Mouse (Mus musculus): ENCODE measurements around the gene Ssh1. TPM values are rescaled to one million over a fixed set of nuclear protein-coding genes. Genes with fewer than 3 reads are reported as not detected.
A peak's percentile ranks its signal among the peaks of the same experiment; 100 is the strongest.

The Ssh1 gene
- total RNA-seq, 2 experiments from 2014 or later: 20.7 to 31.8 TPM

DNA sequence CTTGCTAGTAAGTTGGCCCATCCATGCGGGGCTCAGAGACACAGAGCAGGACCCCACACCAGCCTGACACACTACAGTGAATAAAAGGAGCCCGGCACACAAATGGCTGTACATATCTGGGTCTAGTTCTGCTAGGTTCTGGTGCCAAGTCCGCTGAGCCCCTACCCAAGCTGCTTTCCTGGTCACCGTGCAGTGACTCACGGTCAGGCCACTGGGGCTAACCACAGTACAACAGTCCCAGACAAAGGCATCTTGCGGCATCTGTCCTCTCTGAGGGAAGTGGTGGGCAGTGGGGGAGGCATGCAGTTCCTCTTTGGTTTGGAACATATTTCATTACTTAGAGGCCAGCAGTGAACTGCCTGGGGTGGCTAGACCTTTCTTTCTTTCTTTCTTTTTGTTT is 48.6 kb downstream of the Ssh1 start:
- intact Hi-C loops (cut with DNase I): no loop called here
- DNase-seq (ENCODE audit: extremely low spot score in 1 of 2, low spot score in 2 of 2): no peak

DNA sequence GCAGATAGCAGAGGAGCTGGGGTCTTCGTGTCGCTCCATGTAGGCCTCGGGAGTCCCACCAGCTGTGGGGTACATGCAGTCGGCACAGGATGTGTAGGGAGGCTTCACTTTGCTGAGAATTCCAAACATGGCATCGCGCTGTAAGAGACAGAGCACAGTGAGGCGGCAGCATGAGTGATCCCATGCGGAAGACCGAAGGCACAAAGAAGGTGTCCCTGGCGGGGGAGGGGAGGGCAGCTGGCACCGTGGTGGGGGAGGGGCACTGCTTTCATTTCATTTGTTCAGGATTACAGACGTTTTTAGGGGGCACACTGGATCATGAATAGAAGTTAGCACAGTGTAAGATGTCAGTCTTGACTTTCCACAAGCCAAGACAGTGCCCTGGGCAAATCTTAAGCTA is 50.4 kb downstream of the Ssh1 start:
- intact Hi-C loops (cut with DNase I): no loop called here
- DNase-seq (ENCODE audit: extremely low spot score in 1 of 2, low spot score in 2 of 2): no peak

DNA sequence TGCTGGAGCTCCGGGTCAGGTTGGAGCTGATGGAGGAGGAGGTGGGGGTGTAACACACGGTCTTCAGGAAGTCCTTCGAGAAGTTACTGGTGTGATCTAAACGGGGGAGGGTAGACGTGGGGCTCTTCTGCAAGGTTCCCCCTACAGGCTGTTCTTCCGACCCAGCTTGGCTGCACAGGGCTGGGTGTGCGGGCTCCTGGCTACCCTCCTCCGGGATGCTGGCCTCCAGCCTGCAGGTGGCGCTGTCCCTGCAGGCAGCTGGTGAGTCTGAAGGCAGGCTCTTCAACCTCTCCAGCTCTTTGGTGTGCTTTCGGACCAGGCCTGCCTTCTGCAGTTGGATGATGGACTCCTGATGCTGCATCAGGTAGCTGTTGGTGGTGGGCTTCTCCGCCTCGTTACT is 51.1 kb downstream of the Ssh1 start:
- intact Hi-C loops (cut with DNase I): no loop called here

DNA sequence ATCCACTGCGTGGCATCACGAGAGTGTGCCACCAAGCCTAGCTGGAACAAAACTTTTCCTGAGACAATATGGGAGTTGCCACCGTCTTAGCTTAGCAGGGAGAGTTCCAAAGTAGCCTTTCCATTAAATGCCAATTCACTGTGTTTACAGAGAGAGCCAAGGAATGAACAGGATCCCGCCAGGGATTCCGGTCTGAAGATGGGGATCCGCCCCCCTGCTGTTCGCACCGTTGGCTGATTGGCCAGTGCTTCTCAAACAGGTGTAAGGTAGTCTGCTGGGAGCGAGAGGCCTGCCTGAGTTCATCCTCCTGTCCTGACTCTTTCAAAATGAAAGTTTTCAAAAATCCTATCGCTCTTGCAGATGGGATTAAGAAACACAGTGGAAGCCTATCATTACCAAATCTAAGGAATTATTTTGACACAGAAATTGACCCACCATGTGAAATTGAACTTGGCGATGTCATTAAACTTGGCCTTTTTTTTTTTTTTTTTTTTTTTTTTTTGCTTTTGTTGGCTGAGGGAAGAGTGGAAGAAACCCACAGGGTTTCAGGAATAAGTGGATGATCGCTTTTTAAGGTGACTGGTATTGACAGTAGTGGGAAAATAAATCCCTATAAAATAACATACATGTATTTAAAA is 54.3 kb downstream of the Ssh1 start:
- intact Hi-C loops (cut with DNase I): no loop called here
- no peak for DNase-seq (ENCODE audit: extremely low spot score in 1 of 2, low spot score in 2 of 2)

More for the DNA sequence above, 51.1 kb downstream of the Ssh1 start:
- DNase-seq (ENCODE audit: extremely low spot score in 1 of 2, low spot score in 2 of 2): peak in 1 of 2 experiments; percentile 61

DNA sequence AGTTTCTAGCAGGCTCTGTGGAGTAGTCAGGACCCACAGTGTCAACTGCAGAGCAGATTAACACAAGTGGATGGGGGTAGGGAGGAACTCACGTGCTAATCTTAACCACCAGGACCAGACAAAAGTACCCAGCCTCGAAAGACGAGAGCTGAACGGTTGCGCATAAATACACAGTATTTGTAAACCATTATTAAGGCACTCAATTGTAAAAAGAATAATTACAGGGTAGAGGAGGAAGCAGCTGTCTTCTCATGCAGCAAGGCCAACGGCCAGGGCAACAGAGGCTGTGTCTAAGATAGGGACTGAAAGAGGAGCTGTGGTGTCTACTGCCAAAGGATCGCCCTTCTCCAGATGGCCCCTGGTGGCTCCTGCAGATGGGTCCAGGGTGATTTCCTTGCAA is 56.0 kb downstream of the Ssh1 start:
- DNase-seq (ENCODE audit: extremely low spot score in 1 of 2, low spot score in 2 of 2): no peak
- intact Hi-C loops (cut with DNase I): no loop called here

DNA sequence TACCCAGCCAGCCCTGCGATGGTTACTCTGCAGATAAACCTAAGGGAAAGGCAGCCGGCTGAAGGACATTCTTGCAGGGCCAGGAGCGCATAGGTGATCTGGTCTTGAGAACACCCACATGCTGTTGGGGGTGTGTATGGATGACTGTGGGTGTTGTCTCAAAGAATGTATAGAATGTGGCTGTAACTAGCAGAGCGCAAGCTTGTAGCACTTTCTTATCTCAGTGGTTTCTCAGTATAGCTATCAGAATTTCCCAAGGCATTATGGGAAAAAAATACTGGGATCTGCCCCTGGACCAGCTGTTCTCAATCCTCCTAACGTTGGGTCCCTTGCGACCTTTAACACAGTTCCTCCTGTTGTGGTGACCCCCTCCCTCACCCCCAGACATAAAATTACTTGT is 59.8 kb downstream of the Ssh1 start:
- no peak for DNase-seq (ENCODE audit: extremely low spot score in 1 of 2, low spot score in 2 of 2)
- intact Hi-C loops (cut with DNase I): no loop called here

DNA sequence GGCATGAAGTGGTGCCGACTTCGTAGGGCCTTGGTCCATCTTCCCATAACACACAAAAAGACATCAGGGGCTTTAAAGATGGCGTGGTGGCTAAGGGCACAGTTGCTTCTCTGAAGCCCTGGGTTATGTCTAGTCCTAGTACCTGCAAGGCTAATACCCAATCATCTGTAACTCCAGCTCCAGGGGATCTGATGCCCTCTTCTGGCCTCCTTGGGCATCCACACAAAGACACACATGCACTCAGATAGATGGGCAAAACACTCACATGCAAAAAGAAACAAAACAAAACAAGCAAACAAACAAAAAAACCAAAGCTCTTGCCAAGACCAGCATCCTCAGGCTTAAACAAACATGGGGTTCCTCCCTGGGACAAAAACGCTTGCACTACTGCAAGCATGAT is 60.2 kb downstream of the Ssh1 start:
- intact Hi-C loops (cut with DNase I): no loop called here
- DNase-seq (ENCODE audit: extremely low spot score in 1 of 2, low spot score in 2 of 2): no peak

DNA sequence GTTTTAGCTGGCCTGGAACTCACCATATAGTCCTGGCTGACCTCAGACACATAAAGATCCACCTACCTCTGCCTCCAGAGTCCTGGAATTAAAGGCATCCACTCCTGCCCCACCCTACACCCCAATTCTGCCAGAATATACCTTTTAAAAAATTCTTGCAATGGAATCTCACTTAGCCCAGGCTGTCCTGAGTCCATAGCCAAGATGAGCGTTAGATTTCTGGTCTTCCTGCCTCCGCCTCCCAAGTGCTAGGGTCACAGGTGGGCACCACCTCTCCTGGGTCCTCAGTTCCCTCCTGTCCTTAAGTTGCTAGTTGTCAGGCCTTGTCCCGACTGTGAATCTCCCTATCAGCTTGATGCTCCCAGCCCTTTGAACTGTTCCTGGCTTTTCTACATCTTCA is 61.4 kb downstream of the Ssh1 start:
- no peak for DNase-seq (ENCODE audit: extremely low spot score in 1 of 2, low spot score in 2 of 2)
- intact Hi-C loops (cut with DNase I): no loop called here

DNA sequence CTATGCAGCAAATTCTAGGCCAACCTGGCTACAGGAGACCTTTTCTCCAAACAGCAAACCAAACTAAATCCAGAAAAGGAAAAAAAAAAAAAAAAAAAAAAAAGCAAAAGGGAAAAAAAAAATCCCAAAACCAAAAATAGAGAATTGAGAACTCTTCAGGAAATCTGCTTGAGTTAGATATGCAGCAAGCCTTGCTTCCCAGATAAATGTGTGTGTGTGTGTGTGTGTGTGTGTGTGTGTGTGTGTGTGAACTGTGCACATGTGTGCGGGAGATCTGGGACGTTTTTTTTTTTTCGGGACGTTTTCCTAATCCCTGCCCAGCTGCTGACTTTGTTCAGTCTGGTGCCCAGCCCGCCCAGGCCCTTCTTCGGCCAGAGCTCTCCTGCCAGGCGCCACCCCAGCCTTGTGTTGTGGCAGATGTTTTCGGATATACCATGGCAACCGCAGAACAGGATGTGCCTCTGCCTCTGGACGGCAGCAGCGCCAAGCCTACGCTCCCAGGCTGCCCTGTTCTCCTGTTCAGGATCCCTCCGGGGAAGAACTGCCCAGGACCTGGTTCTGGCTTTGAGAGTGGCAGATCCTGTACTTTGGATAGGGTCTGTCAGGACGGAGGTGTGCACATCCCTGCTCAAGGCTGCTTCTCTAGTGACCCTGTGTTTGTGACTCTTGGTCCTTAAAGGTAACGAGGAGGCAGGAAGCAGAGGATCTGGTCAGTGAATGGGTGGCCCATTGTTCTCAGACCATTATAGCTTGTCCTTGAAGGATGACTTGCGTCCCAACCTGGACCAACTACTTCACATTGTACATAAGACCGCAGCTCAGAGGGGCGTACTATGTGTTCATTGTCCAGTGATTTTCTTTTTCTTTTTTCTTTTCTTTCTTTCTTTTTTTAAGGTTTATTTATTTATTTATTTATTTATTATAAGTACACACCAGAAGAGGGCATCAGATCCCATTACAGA is 62.8 kb downstream of the Ssh1 start:
- DNase-seq (ENCODE audit: extremely low spot score in 1 of 2, low spot score in 2 of 2): peak in 1 of 2 experiments; percentile 69
- intact Hi-C loops (cut with DNase I): no loop called here

DNA sequence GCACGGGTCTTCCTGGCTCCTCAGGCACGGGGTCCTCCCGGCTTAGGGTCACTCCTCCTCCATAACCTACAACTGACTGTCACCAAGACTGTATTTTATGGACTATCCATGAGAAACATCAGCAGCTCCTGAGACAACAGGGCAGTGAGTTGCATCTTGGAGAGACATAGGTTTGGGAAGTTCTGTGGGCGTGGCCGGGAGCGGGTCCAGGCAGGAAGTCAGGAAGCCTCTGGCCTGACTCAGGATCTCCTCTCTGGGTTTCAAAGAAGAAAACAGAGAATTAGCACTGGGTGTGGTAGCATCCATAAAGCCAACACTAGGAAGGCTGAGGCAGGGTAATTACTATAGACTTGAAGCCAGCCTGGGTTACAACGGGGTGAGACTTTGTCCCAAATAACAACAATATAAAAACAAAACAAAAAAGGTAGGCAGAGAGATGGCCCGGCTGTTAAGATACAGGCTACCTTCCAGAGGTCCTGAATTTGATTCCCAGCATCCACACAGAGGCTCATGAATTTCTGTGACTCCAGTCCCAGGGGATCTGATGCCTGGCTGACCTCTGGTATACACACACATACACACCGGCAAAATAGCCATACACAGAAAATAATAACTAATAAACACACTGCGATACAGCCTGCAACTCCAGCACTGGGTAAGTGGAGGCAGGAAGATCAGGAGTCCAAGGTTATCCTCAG is 63.6 kb downstream of the Ssh1 start:
- peak in 1 of 2 experiments; percentile 48 for DNase-seq (ENCODE audit: extremely low spot score in 1 of 2, low spot score in 2 of 2)
- intact Hi-C loops (cut with DNase I): no loop called here

DNA sequence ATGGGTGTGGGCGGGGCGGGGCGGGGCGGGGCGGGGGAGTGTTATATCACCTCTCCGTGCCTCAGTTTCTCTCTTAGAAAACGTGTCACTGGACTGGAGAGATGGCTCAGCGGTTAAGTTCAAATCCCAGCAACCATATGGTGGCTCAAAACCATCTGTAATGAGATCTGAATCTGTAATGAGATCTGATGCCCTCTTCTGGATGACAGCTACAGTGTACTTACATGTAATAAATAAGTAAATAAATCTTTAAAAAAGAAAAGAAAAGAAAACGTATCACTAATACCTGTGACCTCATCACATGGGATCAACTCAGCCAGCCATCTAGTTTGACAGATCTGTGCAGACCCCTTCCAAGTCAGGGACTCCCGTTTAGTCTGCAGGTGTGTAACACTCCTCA is 64.2 kb downstream of the Ssh1 start:
- intact Hi-C loops (cut with DNase I): no loop called here
- DNase-seq (ENCODE audit: extremely low spot score in 1 of 2, low spot score in 2 of 2): no peak

DNA sequence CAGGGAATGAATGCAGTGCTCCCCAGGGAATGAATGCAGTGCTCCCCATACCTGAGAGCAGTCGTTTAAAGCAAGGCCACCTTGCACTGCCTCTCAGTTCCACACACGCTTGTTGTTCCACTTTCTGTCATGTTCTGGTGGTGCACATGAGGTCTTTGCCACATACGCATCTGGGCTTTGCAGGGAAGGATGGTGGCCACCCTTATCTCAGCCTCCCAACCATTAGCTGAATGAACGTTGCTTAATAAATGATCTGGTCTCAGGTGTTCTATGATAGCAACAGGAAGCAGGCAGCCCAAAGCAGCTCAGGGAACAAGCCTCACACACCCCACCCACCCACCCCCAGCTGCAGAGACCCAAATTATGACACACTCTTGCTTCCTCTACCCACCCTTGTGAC is 69.1 kb downstream of the Ssh1 start:
- no peak for DNase-seq (ENCODE audit: extremely low spot score in 1 of 2, low spot score in 2 of 2)
- intact Hi-C loops (cut with DNase I): no loop called here

DNA sequence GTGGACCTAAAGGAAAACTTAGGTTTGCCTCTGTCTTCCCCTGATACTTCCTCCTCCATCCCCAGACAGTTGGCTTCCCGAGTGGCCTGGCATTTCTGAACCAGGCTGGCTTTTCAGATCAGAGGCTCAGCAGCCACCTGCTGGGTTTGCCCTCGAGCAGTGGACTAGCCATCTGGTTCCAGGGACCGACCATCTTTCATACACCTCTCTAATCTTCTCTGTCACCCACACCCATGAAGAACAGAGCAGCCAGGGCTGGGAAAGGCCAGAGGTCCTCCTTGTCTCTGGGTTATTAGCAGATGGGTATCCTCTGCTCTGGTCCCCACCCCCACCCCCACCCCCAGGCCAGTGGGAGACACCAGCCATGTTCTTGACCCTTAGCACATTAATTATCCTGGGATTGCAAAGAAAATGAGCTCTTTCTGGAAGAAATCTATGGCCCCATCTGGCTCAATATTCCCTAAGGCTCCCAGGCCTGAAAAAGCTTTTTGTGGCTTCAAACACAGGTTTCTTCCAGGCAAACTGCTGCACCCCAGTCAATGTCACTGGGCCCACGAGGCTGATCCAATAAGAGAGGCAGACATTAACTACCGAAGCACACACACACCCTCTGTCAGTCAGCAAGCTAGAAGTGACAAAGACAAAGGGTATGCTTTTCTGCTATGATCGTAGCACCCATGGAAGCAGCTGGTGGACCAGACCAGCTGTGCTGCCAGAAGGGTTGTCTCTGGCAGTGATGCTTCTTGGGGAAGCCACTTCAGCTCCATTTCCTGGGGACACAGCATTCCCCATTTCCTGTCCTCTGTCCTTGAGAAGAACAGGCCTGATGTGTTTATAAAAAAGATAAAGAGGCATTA is 72.2 kb downstream of the Ssh1 start:
- no peak for DNase-seq (ENCODE audit: extremely low spot score in 1 of 2, low spot score in 2 of 2)
- intact Hi-C loops (cut with DNase I): no loop called here

DNA sequence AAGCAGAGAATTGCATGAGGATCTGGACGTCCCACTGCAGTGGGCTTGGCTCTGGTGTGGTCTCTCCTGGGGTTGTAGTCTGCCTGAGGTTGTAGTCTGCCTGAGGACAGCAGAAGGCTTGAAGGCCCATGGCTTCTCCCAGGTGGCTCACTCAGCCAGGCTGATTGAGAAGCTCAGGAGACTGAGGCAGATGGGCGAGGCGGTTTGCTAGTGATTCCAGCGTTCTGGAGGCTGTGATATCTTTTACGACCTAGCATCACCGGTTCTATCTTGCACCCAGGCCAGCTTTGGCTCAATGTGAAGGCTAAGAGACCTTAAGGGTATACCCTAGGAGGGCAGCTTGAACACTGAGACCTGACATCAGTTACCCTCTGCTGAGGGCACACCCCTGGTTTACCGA is 74.6 kb downstream of the Ssh1 start:
- intact Hi-C loops (cut with DNase I): no loop called here
- no peak for DNase-seq (ENCODE audit: extremely low spot score in 1 of 2, low spot score in 2 of 2)

DNA sequence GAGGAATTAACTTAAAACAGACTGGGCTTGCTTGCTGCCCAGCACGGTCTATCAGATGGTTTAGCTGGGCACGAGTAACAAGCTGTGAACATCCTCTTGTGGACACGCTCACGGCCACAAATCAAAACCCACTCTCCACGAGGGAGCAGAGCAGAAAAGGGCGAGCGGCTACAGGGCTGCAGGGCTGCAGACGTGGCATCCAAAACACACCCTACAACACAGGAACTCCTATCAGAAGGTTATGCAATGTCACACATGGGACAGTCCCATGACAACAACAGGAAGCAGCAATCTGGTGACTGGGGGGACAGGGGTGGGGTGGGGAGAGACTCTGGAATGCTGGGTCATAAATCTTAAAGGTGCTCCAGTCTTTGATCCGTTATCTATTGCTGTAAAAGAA is 75.0 kb downstream of the Ssh1 start:
- intact Hi-C loops (cut with DNase I): no loop called here
- no peak for DNase-seq (ENCODE audit: extremely low spot score in 1 of 2, low spot score in 2 of 2)

DNA sequence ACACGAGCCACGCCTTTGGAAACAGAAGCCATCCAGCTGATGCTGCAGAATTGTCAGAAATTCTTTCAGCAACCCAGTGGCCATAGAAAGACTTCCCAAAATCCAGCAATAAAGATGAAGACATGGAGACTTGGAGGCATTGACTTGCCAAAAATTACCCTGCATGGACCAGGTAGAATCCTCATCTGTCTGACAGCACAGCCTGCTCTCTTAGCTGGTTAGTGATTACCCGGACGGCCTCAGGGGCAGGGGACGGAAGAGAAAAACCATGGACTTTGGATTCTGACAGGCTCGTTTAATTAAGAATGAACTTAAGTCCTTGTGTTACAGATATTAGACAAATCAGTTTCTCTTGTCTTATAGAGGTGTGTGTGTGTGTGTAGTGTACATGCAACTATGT is 83.0 kb downstream of the Ssh1 start:
- intact Hi-C loops (cut with DNase I): no loop called here
- no peak for DNase-seq (ENCODE audit: extremely low spot score in 1 of 2, low spot score in 2 of 2)

DNA sequence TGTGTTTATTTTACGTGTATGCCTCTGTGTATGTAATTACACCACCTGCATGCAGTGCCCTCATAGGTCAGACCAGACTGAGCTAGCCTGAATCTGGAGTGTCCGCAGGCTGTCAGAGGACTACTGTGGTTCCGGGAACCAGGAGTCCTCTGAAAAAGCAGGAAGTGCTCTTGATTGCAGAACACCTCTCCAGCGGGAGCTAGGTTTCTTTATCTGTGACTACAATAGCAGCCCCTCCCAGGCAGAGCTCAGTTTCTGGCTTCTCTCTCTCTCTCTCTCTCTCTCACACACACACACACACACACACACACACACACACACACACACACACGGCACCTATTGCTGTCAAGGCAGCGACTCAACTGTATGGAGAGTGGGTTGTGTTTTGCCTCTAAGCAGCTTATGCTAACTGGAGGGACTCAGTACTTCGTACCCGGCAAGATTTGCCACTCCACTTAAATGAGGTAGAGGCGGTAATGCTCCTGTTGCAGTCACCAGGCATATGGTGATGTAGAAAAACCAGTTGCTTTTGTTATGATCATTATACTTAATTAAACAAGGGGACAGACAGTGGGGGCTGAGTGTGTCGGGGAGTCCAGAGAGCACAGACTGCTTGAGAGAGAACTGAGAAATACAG is 83.5 kb downstream of the Ssh1 start:
- intact Hi-C loops (cut with DNase I): no loop called here
- DNase-seq (ENCODE audit: extremely low spot score in 1 of 2, low spot score in 2 of 2): peak in 1 of 2 experiments; percentile 13

Measured in left cerebral cortex, postnatal 10 days (tissue).